Mouse (Mus musculus) bone marrow, adult 2 months (tissue): ENCODE results near the gene Fam129b. TPM values are rescaled to one million over a fixed set of nuclear protein-coding genes. Genes with fewer than 3 reads are reported as not detected.
A peak's percentile ranks its signal among the peaks of the same experiment; 100 is the strongest.

Experiments used
- H3K27ac ChIP-seq: fragments of 200-500 bp; 2 replicates; pipeline ENCODE4 v1.5.1; 2012; ENCODE audit warnings: low read depth, mild to moderate bottlenecking, control low read depth, inconsistent platforms, low read length; ENCODE audit not compliant: control insufficient read depth, poor library complexity, insufficient read depth
- H3K4me1 ChIP-seq: fragments of 200-500 bp; 2 replicates; pipeline ENCODE4 v1.6.1; 2011; ENCODE audit warnings: low read length; ENCODE audit not compliant: control insufficient read depth, insufficient read depth
- H3K4me3 ChIP-seq: fragments of 200-500 bp; replicated peaks from 2 replicates; pipeline ENCODE3; 2011; ENCODE audit warnings: mild to moderate bottlenecking, low read depth, low read length, control low read depth; ENCODE audit not compliant: control insufficient read depth
- CTCF ChIP-seq: fragments of 200-500 bp; IDR thresholded peaks from 2 replicates; pipeline ENCODE4 v1.5.1; 2011; ENCODE audit warnings: low read length, control low read depth; ENCODE audit not compliant: control insufficient read depth, insufficient read depth
- POLR2A ChIP-seq: fragments of 200-500 bp; IDR thresholded peaks from 2 replicates; pipeline ENCODE4 v1.6.1; 2011; ENCODE audit warnings: low read depth, mild to moderate bottlenecking, control low read depth, low read length, borderline replicate concordance; ENCODE audit not compliant: control insufficient read depth
- WGBS: fragments of 180-500 bp; shearing (Covaris S2); methylation state at CpG from one replicate; pipeline ENCODE4 v1.1.7; 2018; 5-methylcytosine and 5-hydroxymethylcytosine counted together
- polyA plus RNA-seq: library from polyadenylated mRNA; stranded (reverse); fragments of >200 nt; gene quantifications from 2 replicates; pipeline ENCODE4 v1.2.4, GENCODE M21; 2011; ENCODE audit warnings: low replicate concordance; ENCODE audit not compliant: missing spikeins, insufficient read depth, insufficient read length

Fam129b gene
- polyA plus RNA-seq, 1 experiment, result 9.9 TPM

DNA sequence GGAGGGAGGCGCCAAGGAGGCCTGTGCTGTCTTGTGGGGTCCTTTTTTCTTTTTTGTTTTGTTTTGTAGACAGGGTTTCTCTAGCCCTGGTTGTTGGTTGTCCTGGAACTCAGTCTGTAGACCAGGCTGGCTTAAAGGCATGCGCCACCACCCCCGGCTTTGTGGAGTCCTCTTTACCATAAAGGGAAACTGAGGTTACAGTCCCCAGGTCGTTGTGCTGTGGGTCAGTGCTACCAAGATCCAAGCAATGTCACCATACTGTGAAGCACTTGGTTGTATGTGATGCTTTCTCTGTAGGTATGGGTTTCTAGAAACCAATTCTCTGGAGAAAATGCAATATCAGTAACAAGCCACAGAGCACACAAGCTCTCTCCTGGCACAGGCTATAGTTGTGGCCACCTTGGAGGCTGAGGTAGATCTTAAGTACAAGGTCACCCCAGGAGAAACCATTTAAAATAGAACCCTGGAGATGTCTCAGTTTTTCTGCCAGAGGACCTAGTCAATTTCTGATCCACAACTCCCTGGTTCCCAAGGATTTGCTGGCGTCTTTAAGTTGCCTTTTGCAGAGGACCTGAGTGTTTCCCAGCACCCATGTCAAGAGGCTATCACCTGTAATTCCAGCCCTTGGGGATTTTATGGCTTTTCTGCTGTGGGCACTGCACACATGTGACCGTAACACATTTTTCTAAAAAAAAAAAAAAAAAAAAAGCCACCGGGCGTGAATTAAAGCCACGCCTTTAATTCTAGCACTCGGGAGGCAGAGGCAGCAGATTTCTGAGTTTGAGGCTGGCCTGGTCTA lies 88.9 kb downstream of the Fam129b start:
- H3K27ac ChIP-seq, result no peak overlapping the region
- 41% methylated on average over 10 of the region's 10 CpGs for WGBS
- TF ChIP-seq POLR2A (no peak), CTCF (no peak)
- H3K4me3 ChIP-seq, result no peak overlapping the region
- H3K4me1 ChIP-seq, result peaks cover 5% of the 10 kb centered on the region; the same call in 1 of the 2 replicates

DNA sequence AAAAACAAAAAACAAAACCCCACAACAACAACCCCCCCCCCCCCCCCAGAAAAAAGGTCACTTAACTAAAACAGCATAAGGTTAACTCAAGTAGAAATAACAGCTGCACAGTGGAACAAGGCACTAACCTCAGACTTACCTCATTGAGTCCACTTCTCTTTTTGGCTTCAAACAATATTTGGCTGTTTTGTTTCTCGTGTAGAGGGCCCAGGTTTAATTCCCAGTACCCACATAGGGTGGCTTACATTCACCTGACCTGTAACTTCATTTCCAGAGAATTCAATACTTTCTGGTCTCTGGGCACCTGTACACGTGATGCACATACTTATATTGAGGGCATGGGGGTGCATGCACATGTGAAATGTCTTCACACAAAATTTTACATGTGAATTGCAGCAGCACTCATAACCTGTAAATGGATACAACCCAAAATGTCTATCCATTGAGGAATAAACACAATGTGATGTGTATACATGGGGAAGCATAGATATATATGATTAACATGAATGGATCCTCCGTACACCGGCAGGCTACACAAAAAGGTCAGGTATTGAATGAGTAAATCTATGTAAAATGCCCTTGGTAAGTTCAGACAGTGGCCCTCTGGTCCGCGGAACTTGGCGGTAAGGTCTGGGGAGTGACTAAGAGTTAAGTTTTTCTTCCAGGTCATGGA lies 89.7 kb downstream of the Fam129b start:
- 35% methylated on average over 7 of the region's 7 CpGs for WGBS
- H3K27ac ChIP-seq, result peak overlapping the region; percentile 10; the same call in 1 of the 2 replicates
- peaks cover 5% of the 10 kb centered on the region; the same call in 1 of the 2 replicates for H3K4me1 ChIP-seq
- H3K4me3 ChIP-seq, result no peak overlapping the region
- TF ChIP-seq POLR2A, result no peak

DNA sequence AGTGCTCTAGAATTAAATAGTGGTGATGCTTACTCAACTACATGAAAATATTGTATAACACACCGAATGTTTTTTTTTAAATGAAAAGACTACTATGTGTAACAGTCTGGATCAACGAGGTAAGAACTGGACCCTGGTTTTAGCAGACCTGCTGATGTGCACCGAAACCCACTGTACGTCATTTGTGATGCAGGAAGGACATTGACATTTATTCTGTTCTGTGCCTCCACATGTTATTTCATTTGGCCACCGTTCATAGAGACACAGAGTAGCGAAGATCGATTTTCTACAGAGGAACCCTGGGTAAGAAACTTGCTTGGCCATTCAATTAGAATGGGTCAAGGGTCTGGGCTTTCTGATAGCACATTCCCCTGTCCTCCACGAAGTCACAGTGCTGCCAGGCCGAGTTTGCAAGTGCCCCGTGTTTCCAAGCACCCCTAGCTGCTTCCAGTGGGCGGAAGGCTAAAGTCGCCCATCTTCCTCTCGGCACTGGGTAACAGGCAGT lies 90.3 kb downstream of the Fam129b start:
- no peak for TF ChIP-seq CTCF
- TF ChIP-seq POLR2A, result no peak
- peaks cover 5% of the 10 kb centered on the region; the same call in 1 of the 2 replicates for H3K4me1 ChIP-seq
- peak overlapping the region; percentile 92 for H3K27ac ChIP-seq
- 8% methylated on average over 13 of the region's 13 CpGs for WGBS
- H3K4me3 ChIP-seq, result peak overlapping the region; percentile 92

DNA sequence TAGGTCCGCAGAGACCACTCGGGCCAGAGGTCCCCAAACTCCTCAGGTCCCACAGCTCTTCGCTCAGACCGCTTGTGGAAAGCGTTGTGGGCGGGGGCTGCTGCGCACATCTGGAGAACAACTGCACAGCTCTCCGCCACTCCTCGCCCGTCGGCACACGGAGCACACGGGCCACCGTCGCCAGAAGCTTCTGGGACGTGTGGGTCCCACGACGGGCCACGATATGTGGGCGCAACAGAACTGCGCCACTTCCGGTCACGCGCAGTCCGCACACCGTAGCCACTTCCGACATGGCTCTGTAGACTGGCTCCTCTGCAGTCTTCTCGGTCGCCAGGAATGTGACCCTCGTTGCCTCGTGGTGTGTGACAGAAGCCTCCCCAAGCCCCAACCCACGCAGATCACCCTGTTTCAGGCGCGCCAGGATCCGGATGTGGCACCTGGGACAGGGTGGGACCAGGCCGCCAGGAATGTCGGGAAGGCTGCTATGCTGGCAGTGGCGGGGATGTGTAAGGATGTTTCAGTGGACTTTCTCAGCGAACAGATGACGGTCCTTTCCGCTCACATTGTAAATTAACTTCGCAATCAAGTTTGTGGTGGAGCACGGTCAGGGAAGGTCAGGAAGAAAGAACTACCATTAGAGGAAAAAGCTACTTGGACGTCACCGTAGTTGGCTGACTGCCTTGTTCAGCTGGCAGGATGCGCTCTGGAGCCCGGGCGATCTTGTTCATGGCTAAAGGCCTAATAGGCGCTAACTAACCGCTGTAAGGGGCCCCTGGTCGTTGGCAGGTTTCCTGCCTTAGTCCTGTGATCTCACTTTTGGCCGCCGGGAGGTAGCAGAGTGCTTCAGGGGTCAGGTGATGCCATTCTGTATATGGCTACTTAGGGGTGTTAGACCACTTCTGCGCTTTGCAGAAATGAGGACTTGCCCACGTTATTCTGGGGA lies 91.0 kb downstream of the Fam129b start:
- TF ChIP-seq CTCF (peak; percentile 65), POLR2A (peak; percentile 95)
- peaks cover 5% of the 10 kb centered on the region; the same call in 1 of the 2 replicates for H3K4me1 ChIP-seq
- under 1% methylated on average over 55 of the region's 55 CpGs for WGBS
- H3K27ac ChIP-seq, result peak overlapping the region; percentile 92
- H3K4me3 ChIP-seq, result peak overlapping the region; percentile 92

DNA sequence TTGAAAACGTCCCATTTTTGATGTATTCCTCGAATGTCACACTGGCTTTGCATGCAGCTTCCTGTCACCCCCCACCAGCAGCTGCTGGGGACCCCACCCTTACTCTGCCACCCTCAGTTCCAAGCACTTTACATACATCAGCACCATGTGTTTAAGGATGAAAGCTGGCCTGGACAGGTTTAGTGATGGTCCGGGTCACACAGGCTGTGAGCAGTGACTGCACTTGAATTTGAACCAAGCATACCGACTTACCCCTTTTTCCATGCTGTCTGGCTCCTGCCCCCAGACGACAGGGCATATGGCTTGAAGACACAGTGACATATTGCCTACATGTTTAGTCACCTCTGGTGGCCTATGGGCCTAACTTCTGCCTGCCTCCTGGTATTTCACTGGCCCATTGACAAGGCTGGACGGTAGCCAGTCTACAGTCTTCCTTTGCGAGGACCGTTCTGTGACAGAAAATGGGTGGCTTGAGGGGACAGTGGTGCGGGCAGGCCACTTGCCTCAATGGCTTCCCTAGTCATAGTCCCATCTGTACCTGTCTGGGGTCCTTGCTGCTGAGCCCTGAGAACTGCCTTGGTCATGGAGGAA lies 92.2 kb downstream of the Fam129b start:
- Histone ChIP-seq H3K4me1 (peaks cover 4% of the 10 kb centered on the region; the same call in 1 of the 2 replicates), H3K4me3 (no peak overlapping the region), H3K27ac (no peak overlapping the region)
- WGBS, result 80% methylated on average over 9 of the region's 9 CpGs
- TF ChIP-seq POLR2A (no peak), CTCF (no peak)

DNA sequence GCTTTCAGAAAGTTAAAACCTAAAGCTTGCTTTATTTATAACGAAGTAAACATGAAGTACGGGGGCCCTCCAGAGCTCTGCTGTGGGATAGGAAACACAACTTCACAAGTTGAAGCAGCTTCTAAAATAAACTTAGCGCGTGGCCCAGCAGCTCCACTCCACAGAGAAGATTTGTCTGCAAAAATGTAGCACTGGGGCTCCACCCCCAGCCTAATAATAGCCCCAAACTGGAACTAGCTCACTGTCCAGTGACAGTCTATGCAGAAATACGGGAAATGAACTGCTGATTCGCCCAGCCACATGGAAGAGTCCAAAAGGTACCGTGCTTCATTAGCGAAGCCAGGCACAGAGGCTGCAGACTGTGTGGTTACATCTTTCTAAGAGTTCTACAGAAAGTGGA lies 93.4 kb downstream of the Fam129b start:
- TF ChIP-seq CTCF, result no peak
- no peak for TF ChIP-seq POLR2A
- peaks cover 4% of the 10 kb centered on the region; the same call in 1 of the 2 replicates for H3K4me1 ChIP-seq
- H3K4me3 ChIP-seq, result no peak overlapping the region
- H3K27ac ChIP-seq, result no peak overlapping the region
- 64% methylated on average over 8 of the region's 8 CpGs for WGBS

DNA sequence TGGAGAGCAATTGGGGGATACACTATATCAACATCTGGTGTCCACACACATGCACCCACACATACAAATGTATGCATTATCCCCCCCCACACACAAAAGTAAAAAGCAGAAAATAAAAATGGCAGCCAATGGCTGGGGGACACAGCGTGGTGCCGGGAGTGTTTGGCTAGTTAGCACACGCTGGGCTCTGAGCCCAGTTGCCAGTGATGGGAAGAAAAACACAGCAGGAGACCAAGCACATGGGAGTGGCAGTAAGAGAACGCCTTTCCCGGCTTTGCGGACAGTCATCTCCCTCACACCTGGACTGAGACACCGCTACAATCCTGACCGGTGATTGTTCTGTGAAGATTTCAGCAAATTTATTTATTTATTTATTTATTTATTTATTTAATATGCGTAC lies 95.3 kb downstream of the Fam129b start:
- Histone ChIP-seq H3K27ac (no peak overlapping the region), H3K4me1 (peaks cover 2% of the 10 kb centered on the region; the same call in 1 of the 2 replicates), H3K4me3 (no peak overlapping the region)
- no peak for TF ChIP-seq CTCF
- TF ChIP-seq POLR2A, result no peak
- 88% methylated on average over 9 of the region's 9 CpGs for WGBS

DNA sequence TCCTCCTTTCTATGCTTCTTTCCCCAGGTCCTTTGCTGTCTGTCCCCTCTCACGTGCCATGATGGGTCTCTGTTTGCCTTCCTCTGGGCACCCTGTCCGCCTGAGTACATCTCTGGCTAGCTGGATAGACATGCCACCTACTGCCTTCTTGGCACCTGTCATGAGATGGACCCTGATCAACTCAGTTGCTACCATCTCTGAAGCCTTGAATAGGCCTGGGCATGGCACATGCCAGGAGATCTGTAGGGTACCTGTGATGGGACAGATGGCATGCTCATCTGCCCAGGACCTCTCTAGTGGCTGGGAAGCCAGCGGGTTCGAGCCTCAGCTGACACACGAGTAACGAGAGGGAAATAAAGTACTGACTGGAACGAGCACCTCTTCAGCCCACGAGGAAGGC lies 98.3 kb downstream of the Fam129b start:
- 86% methylated on average over 8 of the region's 8 CpGs for WGBS
- H3K27ac ChIP-seq, result no peak overlapping the region
- H3K4me3 ChIP-seq, result no peak overlapping the region
- H3K4me1 ChIP-seq, result no peaks in the 10 kb centered on the region
- no peak for TF ChIP-seq CTCF
- TF ChIP-seq POLR2A, result no peak

Other genes with a start within 250 kb of the Fam129b start
- gene Eng, start 229.5 kb upstream of the Fam129b start, polyA plus RNA-seq, result 8.4 and 11.3 TPM in 2 replicates
- 14.9 and 24.4 TPM in 2 replicates for gene Fpgs, start 172.0 kb upstream of the Fam129b start, polyA plus RNA-seq
- gene Cdk9, start 163.0 kb upstream of the Fam129b start, polyA plus RNA-seq, result 105 and 154 TPM in 2 replicates
- 23.3 and 51.8 TPM in 2 replicates for gene Sh2d3c, start 155.1 kb upstream of the Fam129b start, polyA plus RNA-seq
- not detected in 2 replicates for gene 6330409D20Rik, start 135.1 kb upstream of the Fam129b start, polyA plus RNA-seq
- gene Tor2a, start 118.9 kb upstream of the Fam129b start, polyA plus RNA-seq, result 9.2 and 13.6 TPM in 2 replicates
- gene Ttc16, start 100.5 kb upstream of the Fam129b start, polyA plus RNA-seq, result 1.1 and 1.5 TPM in 2 replicates
- gene Ptrh1, start 100.3 kb upstream of the Fam129b start, polyA plus RNA-seq, result 1.7 and 2.7 TPM in 2 replicates
- gene Cfap157, start 91.7 kb upstream of the Fam129b start, polyA plus RNA-seq, result not detected in 2 replicates
- 2.5 and 3.2 TPM in 2 replicates for gene Stxbp1, start 28.9 kb upstream of the Fam129b start, polyA plus RNA-seq
- gene Rpl12, start 85.4 kb downstream of the Fam129b start, polyA plus RNA-seq, result 32.7 and 113 TPM in 2 replicates
- gene Lrsam1, start 85.5 kb downstream of the Fam129b start, polyA plus RNA-seq, result 2.3 and 4.1 TPM in 2 replicates
- 6.4 and 6.7 TPM in 2 replicates for gene Slc2a8, start 106.0 kb downstream of the Fam129b start, polyA plus RNA-seq